Mouse (Mus musculus) erythroblast, embryonic 14.5 days (primary cell): Measurements from ENCODE around the gene Klrb1b. TPM values are rescaled to one million over a fixed set of nuclear protein-coding genes. Genes with fewer than 3 reads are reported as not detected.
"Not testable (repeated sequence)": the region's sequence is repeated elsewhere in the genome, so short reads cannot be mapped to it uniquely, and the experiment has no call there.

Experiments
- H3K27me3 ChIP-seq: 2 replicates; pipeline ENCODE4 v1.6.1; 2012; ENCODE audit warnings: inconsistent platforms; ENCODE audit not compliant: control insufficient read depth
- H3K36me3 ChIP-seq: 2 replicates; pipeline ENCODE4 v1.6.1; 2012; ENCODE audit warnings: mild to moderate bottlenecking, inconsistent platforms; ENCODE audit not compliant: control insufficient read depth
- H3K4me1 ChIP-seq: 2 replicates; pipeline ENCODE4 v1.6.1; 2012; ENCODE audit warnings: inconsistent platforms; ENCODE audit not compliant: control insufficient read depth
- H3K4me3 ChIP-seq: replicated peaks from 2 replicates; pipeline ENCODE3; 2012; ENCODE audit warnings: moderate library complexity, mild to moderate bottlenecking, inconsistent platforms
- H3K9me3 ChIP-seq: 2 replicates; pipeline ENCODE4 v1.6.1; 2012; ENCODE audit warnings: low read length, inconsistent platforms, mixed read lengths; ENCODE audit not compliant: control insufficient read depth
- GATA1 ChIP-seq: IDR thresholded peaks from 2 replicates; pipeline ENCODE4 v1.6.1; 2012; ENCODE audit warnings: low read length, inconsistent platforms, mixed read lengths
- TAL1 ChIP-seq: IDR thresholded peaks from 3 replicates; pipeline ENCODE4 v1.6.1; 2012; ENCODE audit warnings: low read length, inconsistent platforms, mixed read lengths
- polyA plus RNA-seq: library from polyadenylated mRNA; stranded (reverse); fragments of >175 nt; gene quantifications from 2 replicates; pipeline ENCODE4 v1.2.3, GENCODE M21; 2012

Gene Klrb1b
- polyA plus RNA-seq, 1 experiment, result 0.02 TPM

- Histone ChIP-seq H3K4me3 (peak overlapping the region; percentile 80), H3K36me3 (no peaks in the 10 kb centered on the region), H3K9me3 (no peaks in the 10 kb centered on the region), H3K4me1 (peaks cover 59% of the 10 kb centered on the region), H3K27me3 (peaks cover 4% of the 10 kb centered on the region)
- no peak for TF ChIP-seq TAL1
- no peak for TF ChIP-seq GATA1
Observed at GRCm38 (mm10) chr6:128842945-128843478, 16.9 kb upstream of the Klrb1b start.

- Histone ChIP-seq H3K36me3 (no peaks in the 10 kb centered on the region), H3K4me3 (peak overlapping the region; percentile 80), H3K9me3 (no peaks in the 10 kb centered on the region), H3K27me3 (peaks cover 4% of the 10 kb centered on the region), H3K4me1 (peaks cover 65% of the 10 kb centered on the region)
- TF ChIP-seq GATA1 (no peak), TAL1 (no peak)
Observed at GRCm38 (mm10) chr6:128842356-128842944, 16.3 kb upstream of the Klrb1b start.

- peak overlapping the region; percentile 80 for H3K4me3 ChIP-seq
- peaks cover 67% of the 10 kb centered on the region for H3K4me1 ChIP-seq
- no peaks in the 10 kb centered on the region for H3K36me3 ChIP-seq
- H3K9me3 ChIP-seq, result no peaks in the 10 kb centered on the region
- TF ChIP-seq GATA1 (no peak), TAL1 (no peak)
- H3K27me3 ChIP-seq, result peaks cover 4% of the 10 kb centered on the region
Observed at GRCm38 (mm10) chr6:128841327-128842089, 15.4 kb upstream of the Klrb1b start.

GRCm38 (mm10) chr6:128840669-128841068, 14.5 kb upstream of the Klrb1b start:
- not testable (repeated sequence) for H3K27me3 ChIP-seq, H3K4me3 ChIP-seq, H3K9me3 ChIP-seq, H3K36me3 ChIP-seq
- H3K4me1 ChIP-seq, result peaks cover 67% of the 10 kb centered on the region

- peaks cover 4% of the 10 kb centered on the region for H3K27me3 ChIP-seq
- peak overlapping the region; percentile 77 for H3K4me3 ChIP-seq
- TF ChIP-seq GATA1 (no peak), TAL1 (no peak)
- H3K4me1 ChIP-seq, result peaks cover 66% of the 10 kb centered on the region
- H3K9me3 ChIP-seq, result no peaks in the 10 kb centered on the region
- no peaks in the 10 kb centered on the region for H3K36me3 ChIP-seq
Observed at GRCm38 (mm10) chr6:128839921-128840320, 13.8 kb upstream of the Klrb1b start.

GRCm38 (mm10) chr6:128839266-128839771, 13.2 kb upstream of the Klrb1b start:
- peaks cover 4% of the 10 kb centered on the region for H3K27me3 ChIP-seq
- no peaks in the 10 kb centered on the region for H3K9me3 ChIP-seq
- H3K4me3 ChIP-seq, result peak overlapping the region; percentile 77
- H3K36me3 ChIP-seq, result no peaks in the 10 kb centered on the region
- TF ChIP-seq GATA1 (no peak), TAL1 (no peak)
- H3K4me1 ChIP-seq, result peaks cover 62% of the 10 kb centered on the region

GRCm38 (mm10) chr6:128838342-128839265, 12.5 kb upstream of the Klrb1b start:
- H3K27me3 ChIP-seq, result peaks cover 4% of the 10 kb centered on the region
- no peaks in the 10 kb centered on the region for H3K9me3 ChIP-seq
- peaks cover 56% of the 10 kb centered on the region for H3K4me1 ChIP-seq
- H3K4me3 ChIP-seq, result peak overlapping the region; percentile 77
- no peak for TF ChIP-seq GATA1
- H3K36me3 ChIP-seq, result no peaks in the 10 kb centered on the region

- TF ChIP-seq TAL1 (no peak), GATA1 (no peak)
- Histone ChIP-seq H3K4me3 (peak overlapping the region; percentile 77), H3K9me3 (no peaks in the 10 kb centered on the region), H3K4me1 (peaks cover 47% of the 10 kb centered on the region), H3K36me3 (no peaks in the 10 kb centered on the region), H3K27me3 (peaks cover 2% of the 10 kb centered on the region)
Observed at GRCm38 (mm10) chr6:128837454-128838341, 11.6 kb upstream of the Klrb1b start.
